Mouse (Mus musculus) embryonic facial prominence, embryonic 15.5 days (tissue): ENCODE results near the gene Ranbp3. TPM values are rescaled to one million over a fixed set of nuclear protein-coding genes. Genes with fewer than 3 reads are reported as not detected.

Experiments used
- ATAC-seq: fragments of 200-750 bp; cut with Nextera tagmentation; 2 replicates; pipeline ENCODE4 v1.8.0; 2017; ENCODE audit warnings: low read depth, moderate TSS enrichment; ENCODE audit not compliant: insufficient number of reproducible peaks, low FRiP score, low TSS enrichment
- H3K27ac ChIP-seq: fragments of 300-500 bp; sonication (generic); replicated peaks from 2 replicates; pipeline ENCODE4 v1.5.1; 2015; ENCODE audit warnings: mild to moderate bottlenecking, inconsistent platforms
- H3K27me3 ChIP-seq: fragments of 300-500 bp; sonication (generic); 2 replicates; pipeline ENCODE4 v1.6.1; 2015; ENCODE audit warnings: inconsistent platforms
- H3K36me3 ChIP-seq: fragments of 300-500 bp; sonication (generic); 2 replicates; pipeline ENCODE4 v1.6.1; 2015; ENCODE audit warnings: mild to moderate bottlenecking, inconsistent platforms
- H3K4me1 ChIP-seq: fragments of 300-500 bp; sonication (generic); 2 replicates; pipeline ENCODE4 v1.6.1; 2015; ENCODE audit warnings: inconsistent platforms
- H3K4me2 ChIP-seq: fragments of 300-500 bp; sonication (generic); replicated peaks from 2 replicates; pipeline ENCODE4 v1.6.1; 2015; ENCODE audit warnings: mild to moderate bottlenecking, inconsistent platforms
- H3K4me3 ChIP-seq: fragments of 300-500 bp; sonication (generic); replicated peaks from 2 replicates; pipeline ENCODE4 v1.5.1; 2015; ENCODE audit warnings: mild to moderate bottlenecking, inconsistent platforms
- H3K9ac ChIP-seq: fragments of 300-500 bp; sonication (generic); 2 replicates; pipeline ENCODE4 v1.6.1; 2015; ENCODE audit warnings: inconsistent platforms
- H3K9me3 ChIP-seq: fragments of 300-500 bp; sonication (generic); replicated peaks from 2 replicates; pipeline ENCODE4 v1.6.1; 2016; ENCODE audit warnings: inconsistent platforms
- WGBS: fragments of 180-500 bp; shearing (Covaris S2); methylation state at CpG from one replicate; pipeline ENCODE4 v1.1.7; 2015; 5-methylcytosine and 5-hydroxymethylcytosine counted together
- polyA plus RNA-seq: library from polyadenylated mRNA; unstranded; fragments of >200 nt; fragmentation: Nextera tagmentation; extraction: Ambion mirVana; gene quantifications from 2 replicates; pipeline ENCODE4 v1.2.1, GENCODE M21; 2015

Ranbp3 gene
- polyA plus RNA-seq, 1 experiment from 2014 or later, result 90.4 TPM

DNA sequence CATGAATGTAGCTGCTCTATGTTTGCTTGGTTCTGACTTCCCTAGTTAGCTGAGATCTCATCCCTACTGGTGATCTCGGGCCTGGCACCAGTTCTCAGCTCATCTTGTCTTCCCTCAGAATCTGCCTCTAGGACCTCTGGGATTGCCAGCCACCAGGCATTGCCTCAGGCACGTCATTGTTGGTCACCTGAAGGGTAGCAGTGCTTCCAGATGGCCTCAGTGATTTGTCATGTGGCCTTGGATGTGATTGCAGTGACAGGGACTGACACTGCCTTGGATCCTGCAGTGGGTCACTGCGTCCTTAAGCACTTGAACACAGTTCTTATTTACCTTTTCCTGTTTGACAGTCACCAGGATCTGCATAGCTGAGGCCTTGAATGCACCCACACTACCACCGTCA, 8.7 kb downstream of the Ranbp3 start:
- Histone ChIP-seq H3K4me3 (no peak overlapping the region), H3K9ac (no peak overlapping the region), H3K27me3 (no peaks in the 10 kb centered on the region), H3K36me3 (peaks cover 58% of the 10 kb centered on the region), H3K4me1 (peaks cover 10% of the 10 kb centered on the region; the same call in 1 of the 2 replicates), H3K4me2 (no peak overlapping the region), H3K9me3 (no peaks in the 10 kb centered on the region), H3K27ac (no peak overlapping the region)
- ATAC-seq, result no peak
- WGBS, result 71% methylated on average over 4 of the region's 4 CpGs

GRCm38 (mm10) chr17:56682880-56683279, 9.8 kb downstream of the Ranbp3 start:
- H3K9ac ChIP-seq, result no peak overlapping the region
- no peak overlapping the region for H3K4me3 ChIP-seq
- 75% methylated on average over 3 of the region's 3 CpGs for WGBS
- H3K9me3 ChIP-seq, result no peaks in the 10 kb centered on the region
- no peak for ATAC-seq
- H3K27me3 ChIP-seq, result no peaks in the 10 kb centered on the region
- peaks cover 8% of the 10 kb centered on the region; the same call in 1 of the 2 replicates for H3K4me1 ChIP-seq
- H3K27ac ChIP-seq, result no peak overlapping the region
- H3K4me2 ChIP-seq, result no peak overlapping the region
- peaks cover 58% of the 10 kb centered on the region for H3K36me3 ChIP-seq

GRCm38 (mm10) chr17:56683546-56684140, 10.5 kb downstream of the Ranbp3 start:
- Histone ChIP-seq H3K36me3 (peaks cover 62% of the 10 kb centered on the region), H3K4me3 (no peak overlapping the region), H3K27ac (no peak overlapping the region), H3K9me3 (no peaks in the 10 kb centered on the region), H3K9ac (no peak overlapping the region), H3K4me1 (peaks cover 8% of the 10 kb centered on the region; the same call in 1 of the 2 replicates), H3K27me3 (no peaks in the 10 kb centered on the region), H3K4me2 (no peak overlapping the region)
- no peak for ATAC-seq
- 85% methylated on average over 5 of the region's 5 CpGs for WGBS

DNA sequence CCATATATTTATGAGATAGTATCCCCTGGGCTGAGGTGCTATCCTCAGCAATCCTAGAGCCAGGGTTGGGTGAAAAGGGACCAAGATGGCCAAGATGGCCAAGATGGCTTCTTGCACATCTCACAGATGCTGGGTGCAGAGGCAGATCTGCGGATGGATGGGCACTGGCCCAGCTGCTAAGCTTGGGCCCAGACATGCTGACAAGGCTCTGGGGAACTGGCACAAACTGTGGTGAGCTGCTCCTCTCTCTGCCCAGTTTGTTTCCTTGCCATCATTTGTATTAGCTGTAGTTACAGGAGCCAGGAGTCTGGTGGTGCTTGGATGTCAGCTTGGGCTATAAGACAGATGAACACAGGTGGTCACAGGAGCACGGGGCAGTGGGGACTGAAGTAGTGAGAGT, 11.6 kb downstream of the Ranbp3 start:
- peaks cover 8% of the 10 kb centered on the region; the same call in 1 of the 2 replicates for H3K4me1 ChIP-seq
- no peak overlapping the region for H3K4me2 ChIP-seq
- ATAC-seq, result no peak
- 84% methylated on average over 2 of the region's 2 CpGs for WGBS
- H3K27me3 ChIP-seq, result no peaks in the 10 kb centered on the region
- H3K9me3 ChIP-seq, result no peaks in the 10 kb centered on the region
- H3K4me3 ChIP-seq, result no peak overlapping the region
- peaks cover 72% of the 10 kb centered on the region for H3K36me3 ChIP-seq
- no peak overlapping the region for H3K9ac ChIP-seq
- H3K27ac ChIP-seq, result no peak overlapping the region

DNA sequence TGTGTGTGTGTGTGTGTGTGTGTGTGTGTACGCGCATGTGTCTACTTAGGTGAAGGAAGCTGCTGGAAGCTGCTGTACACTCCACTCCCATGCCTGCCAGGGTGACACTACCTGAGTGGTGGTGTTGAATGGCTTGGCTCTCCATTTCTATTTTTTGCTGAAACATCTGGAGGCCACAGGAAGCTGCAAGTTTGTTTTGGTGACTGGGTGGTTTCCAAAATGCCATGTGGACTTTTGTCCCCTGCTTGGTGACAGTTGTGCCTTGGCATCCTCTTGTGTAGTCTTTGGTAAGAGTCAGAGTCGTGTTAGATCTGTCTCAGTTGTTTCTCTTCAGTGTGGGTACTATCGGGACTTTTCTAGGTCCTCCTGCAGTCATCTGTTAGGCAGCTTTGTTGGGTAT, 13.7 kb downstream of the Ranbp3 start:
- Histone ChIP-seq H3K27me3 (no peaks in the 10 kb centered on the region), H3K4me2 (no peak overlapping the region), H3K4me1 (peaks cover 9% of the 10 kb centered on the region), H3K9ac (no peak overlapping the region), H3K36me3 (peaks cover 78% of the 10 kb centered on the region), H3K4me3 (no peak overlapping the region), H3K9me3 (no peaks in the 10 kb centered on the region), H3K27ac (no peak overlapping the region)
- ATAC-seq, result no peak
- 81% methylated on average over 4 of the region's 4 CpGs for WGBS

GRCm38 (mm10) chr17:56688045-56688444, 15.0 kb downstream of the Ranbp3 start:
- peaks cover 15% of the 10 kb centered on the region for H3K4me1 ChIP-seq
- H3K4me3 ChIP-seq, result no peak overlapping the region
- H3K9ac ChIP-seq, result no peak overlapping the region
- H3K27ac ChIP-seq, result no peak overlapping the region
- no peaks in the 10 kb centered on the region for H3K9me3 ChIP-seq
- peaks cover 80% of the 10 kb centered on the region for H3K36me3 ChIP-seq
- H3K27me3 ChIP-seq, result no peaks in the 10 kb centered on the region
- no peak for ATAC-seq
- H3K4me2 ChIP-seq, result no peak overlapping the region

DNA sequence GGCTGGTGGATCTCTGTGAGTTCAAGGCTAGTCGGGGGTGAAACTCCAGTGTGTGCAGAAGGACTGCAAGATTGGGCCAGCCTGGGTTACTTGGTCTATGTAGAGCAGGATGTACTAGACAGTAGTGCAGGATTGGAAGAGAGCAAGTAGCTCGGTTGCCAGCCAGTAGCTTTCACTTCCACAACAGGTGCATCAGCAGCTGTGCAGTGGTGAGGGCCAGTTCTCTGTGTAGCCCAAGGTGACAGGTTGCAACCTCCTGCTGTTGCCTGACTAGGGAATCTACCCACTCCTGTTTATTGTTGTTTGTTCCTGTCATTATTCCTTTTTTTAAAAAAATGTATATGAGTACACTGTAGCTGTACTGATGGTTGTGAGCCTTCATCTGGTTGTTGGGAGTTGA, 15.6 kb downstream of the Ranbp3 start:
- no peaks in the 10 kb centered on the region for H3K27me3 ChIP-seq
- H3K4me3 ChIP-seq, result no peak overlapping the region
- no peak overlapping the region for H3K27ac ChIP-seq
- H3K4me2 ChIP-seq, result no peak overlapping the region
- no peak for ATAC-seq
- H3K4me1 ChIP-seq, result peaks cover 22% of the 10 kb centered on the region
- H3K9me3 ChIP-seq, result no peaks in the 10 kb centered on the region
- peaks cover 84% of the 10 kb centered on the region for H3K36me3 ChIP-seq
- H3K9ac ChIP-seq, result no peak overlapping the region
- 87% methylated on average over 2 of the region's 2 CpGs for WGBS

- Histone ChIP-seq H3K36me3 (peaks cover 88% of the 10 kb centered on the region), H3K27ac (peak overlapping the region; percentile 63), H3K4me2 (no peak overlapping the region), H3K4me1 (peaks cover 35% of the 10 kb centered on the region), H3K9me3 (no peaks in the 10 kb centered on the region), H3K9ac (no peak overlapping the region), H3K27me3 (no peaks in the 10 kb centered on the region), H3K4me3 (no peak overlapping the region)
- 0 out of 2 replicates have a peak, but pooled peaks have one; percentile 37 for ATAC-seq
- WGBS, result 22% methylated on average over 1 of the region's 1 CpGs
Measured at GRCm38 (mm10) chr17:56693395-56693794, 20.3 kb downstream of the Ranbp3 start.

GRCm38 (mm10) chr17:56693851-56694310, 20.8 kb downstream of the Ranbp3 start:
- no peak overlapping the region for H3K4me3 ChIP-seq
- H3K27me3 ChIP-seq, result no peaks in the 10 kb centered on the region
- WGBS, result 36% methylated on average over 6 of the region's 6 CpGs
- H3K9me3 ChIP-seq, result no peaks in the 10 kb centered on the region
- H3K4me1 ChIP-seq, result peaks cover 35% of the 10 kb centered on the region
- H3K36me3 ChIP-seq, result peaks cover 88% of the 10 kb centered on the region
- H3K27ac ChIP-seq, result peak overlapping the region; percentile 63
- H3K9ac ChIP-seq, result no peak overlapping the region
- ATAC-seq, result peak; percentile 78; the same call in 1 of the 2 replicates
- no peak overlapping the region for H3K4me2 ChIP-seq

GRCm38 (mm10) chr17:56700451-56700850, 27.4 kb downstream of the Ranbp3 start:
- H3K4me2 ChIP-seq, result no peak overlapping the region
- peaks cover under 1% of the 10 kb centered on the region; the same call in 1 of the 2 replicates for H3K4me1 ChIP-seq
- H3K27me3 ChIP-seq, result no peaks in the 10 kb centered on the region
- ATAC-seq, result no peak
- H3K4me3 ChIP-seq, result no peak overlapping the region
- H3K9ac ChIP-seq, result no peak overlapping the region
- 82% methylated on average over 2 of the region's 2 CpGs for WGBS
- H3K9me3 ChIP-seq, result no peaks in the 10 kb centered on the region
- H3K36me3 ChIP-seq, result peaks cover 96% of the 10 kb centered on the region
- H3K27ac ChIP-seq, result no peak overlapping the region

- Histone ChIP-seq H3K4me1 (no peaks in the 10 kb centered on the region), H3K27me3 (no peaks in the 10 kb centered on the region), H3K4me2 (no peak overlapping the region), H3K4me3 (no peak overlapping the region), H3K9me3 (no peaks in the 10 kb centered on the region), H3K27ac (no peak overlapping the region), H3K9ac (no peak overlapping the region), H3K36me3 (peaks cover 98% of the 10 kb centered on the region)
- 89% methylated on average over 4 of the region's 4 CpGs for WGBS
- no peak for ATAC-seq
Measured at GRCm38 (mm10) chr17:56703038-56703437, 29.9 kb downstream of the Ranbp3 start.

DNA sequence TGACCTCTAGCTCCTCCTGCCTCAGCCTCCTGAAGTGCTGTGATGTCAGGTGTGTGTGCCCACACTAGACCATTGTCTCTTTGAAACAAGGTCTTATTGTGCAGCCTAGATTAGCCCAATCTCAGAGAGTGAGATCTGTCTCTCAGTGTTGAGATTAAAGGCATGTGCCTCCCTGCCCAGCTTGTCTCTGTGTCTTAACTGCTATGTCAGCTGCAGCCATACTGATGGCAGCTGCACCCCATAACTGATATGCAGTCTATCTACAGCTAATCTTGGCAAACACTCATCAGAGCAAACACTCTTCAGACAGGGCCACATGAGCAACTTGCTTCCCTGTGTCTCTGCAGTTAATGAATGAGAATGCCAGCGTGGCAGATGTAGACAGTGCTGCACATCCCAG, 33.4 kb downstream of the Ranbp3 start:
- 93% methylated on average over 1 of the region's 1 CpGs for WGBS

More for the DNA sequence above, 33.4 kb downstream of the Ranbp3 start:
- Histone ChIP-seq H3K4me2 (no peak overlapping the region), H3K9me3 (no peaks in the 10 kb centered on the region), H3K4me3 (no peak overlapping the region), H3K4me1 (no peaks in the 10 kb centered on the region), H3K27me3 (no peaks in the 10 kb centered on the region), H3K9ac (no peak overlapping the region), H3K27ac (no peak overlapping the region), H3K36me3 (peaks cover 98% of the 10 kb centered on the region)
- no peak for ATAC-seq
